ENCODE assay signal across 8 mouse cellular contexts in genomic region chr6:120174602-120175115, GRCm38 (mm10).
A peak's percentile ranks its signal among the peaks of the same experiment; 100 is the strongest.
DNase-seq lines count a peak whose midpoint lies in the region; ATAC-seq lines count a peak whose summit lies in the region.

No protein-coding gene starts in this region.

- no peak overlapping the region for H3K27ac ChIP-seq in hindbrain, embryonic 12.5 days
- H3K27ac ChIP-seq in hindbrain, embryonic 16.5 days (ENCODE audit: low read depth, low read length) = no peak overlapping the region

- no peak overlapping the region for H3K4me2 ChIP-seq in hindbrain, embryonic 12.5 days (replicated peaks)
- no peak overlapping the region for H3K4me2 ChIP-seq in hindbrain, embryonic 16.5 days (ENCODE audit: low read length)

- no peaks in the 10 kb centered on the region for H3K9me3 ChIP-seq in hindbrain, embryonic 12.5 days (replicated peaks)
- H3K9me3 ChIP-seq in hindbrain, embryonic 16.5 days (ENCODE audit: control insufficient read depth, low read length) = no peaks in the 10 kb centered on the region

- H3K9ac ChIP-seq in hindbrain, embryonic 12.5 days = no peak overlapping the region
- no peak overlapping the region for H3K9ac ChIP-seq in hindbrain, embryonic 16.5 days (ENCODE audit: low read depth, low read length)

- 76% methylated on average over 7 of the region's 7 CpGs for WGBS in hindbrain, embryonic 12.5 days
- WGBS in hindbrain, embryonic 16.5 days = 70% methylated on average over 7 of the region's 7 CpGs

- H3K4me3 ChIP-seq in hindbrain, embryonic 12.5 days = no peak overlapping the region
- no peak overlapping the region for H3K4me3 ChIP-seq in hindbrain, embryonic 16.5 days (ENCODE audit: low read length)

- no peaks in the 10 kb centered on the region for H3K36me3 ChIP-seq in hindbrain, embryonic 12.5 days
- H3K36me3 ChIP-seq in hindbrain, embryonic 16.5 days (ENCODE audit: control insufficient read depth, insufficient read depth, low read length) = no peaks in the 10 kb centered on the region

- H3K27me3 ChIP-seq in hindbrain, embryonic 12.5 days = no peaks in the 10 kb centered on the region
- H3K27me3 ChIP-seq in hindbrain, embryonic 16.5 days (replicated peaks; ENCODE audit: control insufficient read depth, insufficient read depth, low read length) = no peaks in the 10 kb centered on the region

- intact Hi-C loops in heart, postnatal 25 days (cut with DNase I) = no loop called here

- peak; percentile 77 for DNase-seq in heart, postnatal 25 days (ENCODE audit: low spot score)
- no peak for DNase-seq in testis, postnatal 14 days (ENCODE audit: low spot score)
- DNase-seq in thymus, postnatal 25 days = no peak
- no peak for DNase-seq in urinary bladder, postnatal 25 days (ENCODE audit: low spot score)

- no peaks in the 10 kb centered on the region; the same call in 1 of the 2 replicates for H3K4me1 ChIP-seq in hindbrain, embryonic 12.5 days
- H3K4me1 ChIP-seq in hindbrain, embryonic 16.5 days (ENCODE audit: control insufficient read depth, insufficient read depth, low read depth, low read length) = no peaks in the 10 kb centered on the region

- ATAC-seq in hindbrain, embryonic 12.5 days (ENCODE audit: low FRiP score) = 0 out of 2 replicates have a peak, but pooled peaks have one; percentile 38
- ATAC-seq in hindbrain, embryonic 16.5 days = no peak
- ATAC-seq in common myeloid progenitor, adult 5-6 weeks (replicated peaks; ENCODE audit: low read depth, poor library complexity, severe bottlenecking) = peak; percentile 87
- peak; percentile 92 for ATAC-seq in megakaryocyte progenitor cell, adult 5-6 weeks (replicated peaks; ENCODE audit: poor library complexity)
